Mouse (Mus musculus) embryo, embryonic 10 days (tissue): ENCODE measurements at regions not wholly inside any gene's neighbourhood (a gene's known extent, or its start where the extent isn't known, plus 50 kb on each side); places are given as distances from the start of the nearest gene placed in this dataset.

ENCODE experiments used
- DNase-seq: peaks from one replicate; pipeline ENCODE4 v3.0.0-alpha.2; 2015; ENCODE audit warnings: low spot score

GRCm38 (mm10) chr2:168338382-168338781, 56.8 kb upstream of the Kcng1 start:
- DNase-seq: peak; percentile 83

GRCm38 (mm10) chr2:168337611-168338010, 56.1 kb upstream of the Kcng1 start:
- DNase-seq: no peak

- DNase-seq: no peak
Observed at GRCm38 (mm10) chr2:168335739-168336385, 54.3 kb upstream of the Kcng1 start.

- DNase-seq: no peak
Observed at GRCm38 (mm10) chr2:168334241-168334588, 52.7 kb upstream of the Kcng1 start.

- DNase-seq: peak; percentile 27
Observed at GRCm38 (mm10) chr2:168333552-168334240, 52.2 kb upstream of the Kcng1 start.

- no peak for DNase-seq
Observed at GRCm38 (mm10) chr2:168332972-168333371, 51.4 kb upstream of the Kcng1 start.
